ENCODE assay signal across 10 mouse cellular contexts in the genomic region with DNA sequence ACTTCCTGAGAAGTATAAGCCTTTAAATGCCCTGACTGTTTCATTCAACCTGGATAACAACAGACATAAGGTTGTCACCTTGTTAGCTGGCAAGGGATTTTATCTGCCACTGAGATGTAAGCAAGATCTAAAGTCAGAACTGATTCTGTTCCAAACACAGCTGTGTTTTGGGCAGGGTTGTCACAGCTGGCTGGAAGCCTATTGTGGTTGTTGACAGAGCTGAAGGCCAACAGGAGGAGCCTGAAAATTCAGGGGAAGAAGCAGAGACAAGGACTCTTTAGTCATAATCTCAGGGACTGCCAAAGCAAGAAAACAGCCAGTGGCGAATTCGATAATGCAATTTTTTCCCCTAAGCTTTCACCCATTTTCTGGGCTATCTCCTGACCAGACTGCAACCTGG.
A peak's percentile ranks its signal among the peaks of the same experiment; 100 is the strongest.
DNase-seq lines count a peak whose midpoint lies in the region; ATAC-seq and TF ChIP-seq lines count a peak whose summit lies in the region.
"Had no signal": no experiment of that assay in that cellular context is flagged by ENCODE, and none has a peak within 500 bp of the region (broad histone marks: within the 10 kb centered on the region; RNA-seq: fewer than 3 reads in every experiment).

No protein-coding gene starts in this region.

- no peak overlapping the region for H3K4me3 ChIP-seq in lung, adult 2 months (replicated peaks; ENCODE audit: extremely low read depth, low read depth, low read length)
- no peak overlapping the region for H3K4me3 ChIP-seq in olfactory bulb, adult 2 months (ENCODE audit: insufficient read depth, low read depth, low read length)
- H3K4me3 ChIP-seq in thymus, adult 2 months (ENCODE audit: control insufficient read depth, insufficient read depth, low read length), result no peak overlapping the region
- H3K4me3 ChIP-seq: neural tube, embryonic 13.5 days had no signal

- no peaks in the 10 kb centered on the region for H3K4me1 ChIP-seq in lung, adult 2 months (ENCODE audit: control insufficient read depth, insufficient read depth, low read length)
- H3K4me1 ChIP-seq in olfactory bulb, adult 2 months (ENCODE audit: control insufficient read depth, insufficient read depth, low read length), result peaks cover 3% of the 10 kb centered on the region
- H3K4me1 ChIP-seq in thymus, adult 2 months (replicated peaks; ENCODE audit: control insufficient read depth, insufficient read depth, low read length), result no peaks in the 10 kb centered on the region
- H3K4me1 ChIP-seq: neural tube, embryonic 13.5 days had no signal

- ATAC-seq in megakaryocyte-erythroid progenitor cell, adult 5-6 weeks (replicated peaks; ENCODE audit: low FRiP score, low TSS enrichment, poor library complexity, severe bottlenecking), result no peak

- WGBS in lung, adult 2 months, result 58% methylated on average over 2 of the region's 2 CpGs
- WGBS in olfactory bulb, adult 2 months, result 27% methylated on average over 2 of the region's 2 CpGs
- 88% methylated on average over 2 of the region's 2 CpGs for WGBS in thymus, adult 2 months

- peak overlapping the region; percentile 87 for H3K27ac ChIP-seq in olfactory bulb, adult 2 months (ENCODE audit: insufficient read depth, low read depth, low read length)
- no peak overlapping the region for H3K27ac ChIP-seq in thymus, adult 2 months (ENCODE audit: control insufficient read depth, insufficient read depth, low read length)
- H3K27ac ChIP-seq: neural tube, embryonic 13.5 days had no signal

- peak; percentile 7 for DNase-seq in embryo, embryonic 10.5 days (ENCODE audit: low spot score)
- DNase-seq in embryo, embryonic 9.5 days (ENCODE audit: extremely low spot score), result no peak
- DNase-seq in lung, adult 18-20 months, result peak; percentile 9 to 20
- no peak for DNase-seq in lung, adult 2 months
- DNase-seq in gastrocnemius, postnatal 14 days, result peak; percentile 50
- no peak for DNase-seq in thymus, adult 2 months
- DNase-seq: liver had no signal

- no peak for TF ChIP-seq CTCF in lung, adult 2 months (IDR thresholded peaks at IDR 0.05; ENCODE audit: insufficient read depth, low read length)
- TF ChIP-seq CTCF in olfactory bulb, adult 2 months (IDR thresholded peaks at IDR 0.05; ENCODE audit: insufficient read depth, low read depth, low read length), result no peak
- TF ChIP-seq CTCF in thymus, adult 2 months (IDR thresholded peaks at IDR 0.05; ENCODE audit: borderline replicate concordance, control insufficient read depth, extremely low read depth, insufficient read depth, low read length, poor library complexity), result no peak

- H3K36me3 ChIP-seq in thymus, adult 2 months (ENCODE audit: control insufficient read depth, insufficient read depth, low read length), result no peaks in the 10 kb centered on the region
- H3K36me3 ChIP-seq: neural tube, embryonic 13.5 days had no signal

- TF ChIP-seq POLR2A in lung, adult 2 months (IDR thresholded peaks at IDR 0.05; ENCODE audit: borderline replicate concordance, extremely low read depth, low read depth, low read length), result no peak
- TF ChIP-seq POLR2A in olfactory bulb, adult 2 months (IDR thresholded peaks at IDR 0.05; ENCODE audit: insufficient read depth, low read depth, low read length), result no peak
- TF ChIP-seq POLR2A in thymus, adult 2 months (IDR thresholded peaks at IDR 0.05; ENCODE audit: control insufficient read depth, extremely low read depth, insufficient read depth, low read length, poor library complexity), result no peak

- H3K27me3 ChIP-seq in thymus, adult 2 months (ENCODE audit: control insufficient read depth, insufficient read depth, low read length), result no peaks in the 10 kb centered on the region
- H3K27me3 ChIP-seq: neural tube, embryonic 13.5 days had no signal

- intact Hi-C loops in gastrocnemius, postnatal 14 days (cut with DNase I; ENCODE audit: low total_unique reads), result no loop called here

Comparison
In these comparisons a context has a peak if more than half of its experiments do, and no peak if none do; other contexts are left out.
1. DNase-seq: peak in embryo, embryonic 10.5 days (single experiment), lung, adult 18-20 months (2 of 2) and gastrocnemius, postnatal 14 days (single experiment); none in embryo, embryonic 9.5 days (single experiment), lung, adult 2 months (single experiment) and thymus, adult 2 months (single experiment).